Mouse (Mus musculus) lung, adult 2 months (tissue): ENCODE measurements around the gene Vti1a.

Experiments
- CTCF ChIP-seq: fragments of 200-500 bp; IDR thresholded peaks from 2 replicates; pipeline ENCODE4 v1.5.1; 2011; ENCODE audit warnings: mild to moderate bottlenecking, low read length, control low read depth; ENCODE audit not compliant: insufficient read depth
- POLR2A ChIP-seq: fragments of 200-500 bp; IDR thresholded peaks from 2 replicates; pipeline ENCODE4 v1.6.1; 2011; ENCODE audit warnings: low read depth, mild to moderate bottlenecking, control low read depth, low read length, borderline replicate concordance; ENCODE audit errors: extremely low read depth

GRCm38 (mm10) chr19:55635488-55635887, 319.4 kb downstream of the Vti1a start:
- TF ChIP-seq POLR2A (no peak), CTCF (no peak)
